Mouse (Mus musculus) gastrocnemius, postnatal 25 days (tissue): ENCODE measurements around the gene Cpt1c. TPM values are rescaled to one million over a fixed set of nuclear protein-coding genes. Genes with fewer than 3 reads are reported as not detected.

Source experiments
- DNase-seq: peaks from one replicate; pipeline ENCODE4 v3.0.0; 2022
- microRNA-seq, 2 experiments: library from miRNA; unstranded; fragments of <30 nt; microRNA quantifications; one replicate each; pipeline ENCODE4 v1.2.0; 2021; ENCODE audit warnings: borderline replicate concordance in 2 of 2
- total RNA-seq, 2 experiments: library from RNA; stranded (reverse); gene quantifications; 1 replicate in 1 of 2; 2 replicates in 1 of 2; pipeline ENCODE4 v1.2.3; 2021

Cpt1c gene
- total RNA-seq, 2 experiments from 2014 or later = 1.6 to 2.0 TPM

- DNase-seq = no peak
Observed at GRCm38 (mm10) chr7:44916881-44917280, 57.8 kb downstream of the Cpt1c start.

GRCm38 (mm10) chr7:44916191-44916590 is 58.5 kb downstream of the Cpt1c start:
- DNase-seq = no peak

GRCm38 (mm10) chr7:44915314-44915713 is 59.3 kb downstream of the Cpt1c start:
- DNase-seq = no peak

- DNase-seq = no peak
Observed at GRCm38 (mm10) chr7:44914396-44914795, 60.3 kb downstream of the Cpt1c start.

Small RNA genes lying within 50 kb of the gene (microRNA-seq; reads per million reads assigned to microRNA genes)
- 0.26 to 2.2 reads per million in 2 experiments for gene Mir7054

Other genes starting within 250 kb of the Cpt1c start
- 10 to 100 TPM; 16.7 to 21.1 TPM for gene Vrk3, start 226.4 kb downstream of the Cpt1c start, total RNA-seq
- gene Zfp473, start 223.8 kb downstream of the Cpt1c start, total RNA-seq = under 1 TPM in 1 of 2 experiments, not detected in 1; 0.08 TPM
- 10 to 100 TPM; 18.4 to 22.2 TPM for gene Nup62, start 158.8 kb downstream of the Cpt1c start, total RNA-seq
- 1 to 10 TPM; 1.8 to 3.1 TPM for gene Il4i1, start 158.5 kb downstream of the Cpt1c start, total RNA-seq
- gene Atf5, start 158.2 kb downstream of the Cpt1c start, total RNA-seq = 10 to 100 TPM; 57.2 to 70.6 TPM
- gene Akt1s1, start 125.9 kb downstream of the Cpt1c start, total RNA-seq = 100 to 1,000 TPM; 103 to 113 TPM
- gene Tbc1d17, start 125.8 kb downstream of the Cpt1c start, total RNA-seq = 10 to 100 TPM; 38.6 to 41.2 TPM
- 10 to 100 TPM; 15.6 to 15.8 TPM for gene Pnkp, start 117.7 kb downstream of the Cpt1c start, total RNA-seq
- gene Ptov1, start 105.1 kb downstream of the Cpt1c start, total RNA-seq = 100 to 1,000 TPM; 116 to 125 TPM
- gene Med25, start 82.1 kb downstream of the Cpt1c start, total RNA-seq = 10 to 100 TPM; 50.9 to 51.2 TPM
- 10 to 100 TPM; 16.1 to 17.3 TPM for gene Fuz, start 78.8 kb downstream of the Cpt1c start, total RNA-seq
- 10 to 100 TPM; 57.1 to 57.2 TPM for gene Ap2a1, start 45.4 kb downstream of the Cpt1c start, total RNA-seq
- gene Tsks, start 31.6 kb downstream of the Cpt1c start, total RNA-seq = not detected
- gene Prmt1, start 11.7 kb upstream of the Cpt1c start, total RNA-seq = 100 to 1,000 TPM; 119 to 142 TPM
- 10 to 100 TPM; 16.1 to 20.9 TPM for gene Irf3, start 22.8 kb upstream of the Cpt1c start, total RNA-seq
- gene Bcl2l12, start 23.9 kb upstream of the Cpt1c start, total RNA-seq = 1 to 10 TPM; 7.4 to 9.6 TPM
- 10 to 100 TPM; 35.8 to 38.1 TPM for gene Scaf1, start 41.5 kb upstream of the Cpt1c start, total RNA-seq
- gene Rras, start 43.1 kb upstream of the Cpt1c start, total RNA-seq = 10 to 100 TPM; 22.5 to 30.6 TPM
- gene Prr12, start 78.0 kb upstream of the Cpt1c start, total RNA-seq = 10 to 100 TPM; 14.1 to 16.1 TPM
- 10 to 100 TPM; 30.8 to 31.6 TPM for gene Nosip, start 87.6 kb upstream of the Cpt1c start, total RNA-seq
- gene Prrg2, start 87.8 kb upstream of the Cpt1c start, total RNA-seq = 1 to 10 TPM; 6.9 to 9.1 TPM
- 10 to 100 TPM; 24.0 to 32.8 TPM for gene Rcn3, start 117.4 kb upstream of the Cpt1c start, total RNA-seq
- 10 to 100 TPM; 40.3 to 54.5 TPM for gene Fcgrt, start 129.0 kb upstream of the Cpt1c start, total RNA-seq
- 100 to 1,000 TPM; 413 to 448 TPM for gene Rps11, start 149.6 kb upstream of the Cpt1c start, total RNA-seq
- 100 to 1,000 TPM; 520 to 561 TPM for gene Rpl13a, start 153.9 kb upstream of the Cpt1c start, total RNA-seq
- not detected for gene Gm45713, start 161.4 kb upstream of the Cpt1c start, total RNA-seq
- 1 to 10 TPM; 4.2 TPM for gene Flt3l, start 161.6 kb upstream of the Cpt1c start, total RNA-seq
- 10 to 100 TPM; 32.0 to 38.1 TPM for gene Pih1d1, start 179.5 kb upstream of the Cpt1c start, total RNA-seq
- 10 to 100 TPM; 15.6 to 15.9 TPM for gene Aldh16a1, start 179.7 kb upstream of the Cpt1c start, total RNA-seq
- 1 to 10 TPM; 1.1 to 2.5 TPM for gene Slc17a7, start 189.1 kb upstream of the Cpt1c start, total RNA-seq
- not detected for gene Gfy, start 204.7 kb upstream of the Cpt1c start, total RNA-seq
- not detected for gene Pth2, start 206.1 kb upstream of the Cpt1c start, total RNA-seq
- gene Ccdc155, start 230.0 kb upstream of the Cpt1c start, total RNA-seq = under 1 TPM; 0.19 to 0.23 TPM
- gene Dkkl1, start 237.3 kb upstream of the Cpt1c start, total RNA-seq = not detected
- 1 to 10 TPM; 2.5 to 2.8 TPM for gene Tead2, start 240.9 kb upstream of the Cpt1c start, total RNA-seq